Mouse (Mus musculus): ENCODE results near the gene Gin1.
"Not testable (repeated sequence)": the region's sequence is repeated elsewhere in the genome, so short reads cannot be mapped to it uniquely, and the experiment has no call there.

Gin1 gene

GRCm38 (mm10) chr1:97769904-97770753 is at the start of gene Gin1, which contains the start of gene Ppip5k2:
Gin1 (plus strand) TSS chr1:97770172.
Ppip5k2 (minus strand) TSS chr1:97770411.
- DNase-seq: peak; percentile 95 to 96

GRCm38 (mm10) chr1:97726730-97727129 is 43.2 kb upstream of the Gin1 start:
- no peak for DNase-seq

GRCm38 (mm10) chr1:97729339-97729738 is 40.6 kb upstream of the Gin1 start:
- no peak for DNase-seq

DNA sequence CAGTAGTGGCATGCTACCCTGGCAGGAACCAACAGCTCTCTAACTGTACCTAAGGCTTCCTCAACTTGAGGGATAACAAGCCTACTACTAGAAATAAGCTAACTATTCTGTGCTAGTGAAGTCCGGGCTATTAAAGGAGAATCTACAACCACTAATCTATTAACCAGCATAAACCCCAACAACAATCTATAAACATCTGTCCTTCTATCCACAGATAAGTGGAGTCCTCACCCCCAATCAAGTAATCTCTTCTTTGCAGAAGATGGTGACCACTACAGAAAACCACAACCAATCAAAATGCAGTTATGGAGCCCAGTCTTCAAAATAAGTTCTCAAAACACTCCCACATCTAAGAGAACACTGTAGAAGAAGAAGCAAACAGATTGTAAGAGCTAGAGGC is 26.9 kb upstream of the Gin1 start:
- DNase-seq: no peak

- no peak for DNase-seq
Measured at GRCm38 (mm10) chr1:97745712-97746111, 24.3 kb upstream of the Gin1 start.

DNA sequence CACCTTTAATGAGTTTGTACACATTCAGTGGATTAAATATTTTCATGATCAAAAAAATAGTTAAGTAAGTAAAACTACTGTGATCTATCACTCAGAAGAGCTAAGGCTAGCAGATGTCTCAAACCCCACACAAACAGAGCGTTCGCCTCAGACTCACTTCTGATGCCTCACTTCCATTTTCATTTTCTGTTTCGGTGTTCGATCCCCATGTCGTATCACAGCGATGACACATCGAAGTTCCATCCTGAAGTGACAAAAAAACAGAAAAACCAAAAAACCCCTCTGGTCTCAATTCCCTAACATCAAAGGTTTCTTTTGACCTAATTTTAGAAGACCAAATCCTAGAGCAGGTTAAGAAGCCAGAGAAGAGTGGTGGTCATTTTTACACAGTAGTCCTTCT is 23.7 kb upstream of the Gin1 start:
- DNase-seq: no peak

DNA sequence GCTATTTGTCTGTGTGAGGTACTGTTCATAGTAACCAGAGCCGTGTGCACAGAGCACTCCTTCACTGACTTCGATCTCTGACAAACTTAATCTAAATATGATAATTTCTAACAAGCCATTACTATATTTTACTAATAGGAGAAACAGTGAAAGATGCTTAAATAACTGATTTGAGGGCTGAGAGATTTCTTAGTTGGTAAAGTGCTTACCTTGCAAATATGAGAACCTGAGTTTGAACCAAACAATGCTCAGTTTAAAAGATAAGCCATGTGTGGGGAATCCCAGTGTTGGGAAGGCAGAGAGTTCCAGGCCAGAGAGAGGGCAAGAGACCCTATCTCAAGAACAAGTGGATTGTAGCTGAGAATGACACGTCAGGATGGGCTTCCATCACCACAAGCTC is 21.8 kb upstream of the Gin1 start:
- DNase-seq: no peak

DNA sequence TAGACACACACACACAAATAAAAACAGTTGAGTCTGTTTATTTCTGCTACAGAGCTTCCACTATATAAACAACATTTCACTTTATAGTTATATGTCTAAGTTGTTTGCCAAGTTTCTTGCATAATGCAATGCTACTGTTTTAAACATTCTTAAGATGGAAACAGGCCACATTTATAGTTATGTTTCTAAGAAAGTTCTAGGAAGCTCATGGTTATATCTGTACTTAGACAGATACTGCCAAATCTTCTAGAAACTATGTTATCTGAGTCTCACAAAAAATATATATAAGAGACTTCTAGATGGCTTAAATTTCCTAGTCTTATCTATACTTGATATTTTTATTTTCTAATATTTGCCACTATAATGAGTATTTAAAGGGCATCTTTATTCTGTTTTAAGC is 16.8 kb upstream of the Gin1 start:
- no peak for DNase-seq

- no peak for DNase-seq
Measured at GRCm38 (mm10) chr1:97754392-97754791, 15.6 kb upstream of the Gin1 start.

- no peak for DNase-seq
Measured at GRCm38 (mm10) chr1:97759841-97760240, 10.1 kb upstream of the Gin1 start.

DNA sequence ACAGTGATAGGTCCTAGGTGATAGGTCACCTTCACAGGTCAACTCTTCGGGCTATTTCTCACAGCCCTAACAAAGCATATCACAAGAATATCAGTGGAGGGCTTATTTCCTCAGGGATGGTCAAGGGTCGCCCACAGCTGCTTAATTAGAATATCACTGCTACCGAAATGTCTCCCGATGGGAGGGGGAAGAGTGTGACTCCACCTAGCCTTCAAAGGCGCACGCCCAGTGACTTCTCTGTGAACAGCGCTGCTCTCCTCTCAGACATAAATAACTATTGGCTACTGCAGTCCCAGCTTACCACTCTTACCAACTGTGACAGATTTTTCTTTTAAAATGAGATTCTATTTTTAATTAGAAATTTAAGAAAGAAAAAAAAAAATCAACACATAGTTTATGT is 9.4 kb upstream of the Gin1 start:
- DNase-seq: no peak

- DNase-seq: no peak
Measured at GRCm38 (mm10) chr1:97761477-97761876, 8.5 kb upstream of the Gin1 start.

GRCm38 (mm10) chr1:97765712-97766111 is 4.3 kb upstream of the Gin1 start:
- DNase-seq: not testable (repeated sequence)

DNA sequence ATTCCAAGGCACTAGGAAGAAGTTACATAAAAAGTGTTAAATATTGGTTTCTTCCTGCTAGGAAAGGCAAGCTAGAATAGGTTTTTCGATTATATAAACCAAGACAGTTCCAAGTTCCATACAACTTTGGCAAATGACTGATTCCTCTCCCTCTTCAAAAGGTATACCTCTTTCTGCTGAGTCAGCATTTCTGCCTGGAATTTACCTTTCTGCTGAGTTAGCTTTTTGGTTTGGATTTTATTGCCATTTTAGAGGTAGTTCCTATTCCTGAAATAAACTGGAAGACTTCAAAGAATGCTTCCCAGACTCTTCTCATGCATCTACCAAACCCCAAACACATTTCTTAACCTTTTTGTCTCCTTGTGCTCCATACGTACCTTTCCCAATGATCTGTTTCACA is 1.9 kb upstream of the Gin1 start:
- DNase-seq: no peak

DNA sequence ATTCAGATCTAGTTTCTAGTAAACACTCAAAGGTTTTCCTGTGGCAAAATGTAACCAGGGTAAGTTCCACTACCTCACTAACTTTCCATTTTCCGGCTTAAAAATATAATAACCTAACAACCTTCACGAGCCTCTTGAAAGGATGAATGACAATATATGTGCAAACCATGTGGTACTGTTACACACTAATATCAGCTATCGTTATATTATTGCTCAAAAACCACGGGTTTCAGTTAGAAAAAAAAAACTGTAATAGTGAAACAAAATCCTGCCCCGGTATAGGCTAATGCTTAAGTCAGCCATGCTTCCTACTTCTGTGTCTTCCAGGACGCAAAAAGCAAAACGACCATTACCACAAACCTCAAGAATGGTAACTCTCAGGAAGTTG is 1.1 kb upstream of the Gin1 start:
- no peak for DNase-seq

DNA sequence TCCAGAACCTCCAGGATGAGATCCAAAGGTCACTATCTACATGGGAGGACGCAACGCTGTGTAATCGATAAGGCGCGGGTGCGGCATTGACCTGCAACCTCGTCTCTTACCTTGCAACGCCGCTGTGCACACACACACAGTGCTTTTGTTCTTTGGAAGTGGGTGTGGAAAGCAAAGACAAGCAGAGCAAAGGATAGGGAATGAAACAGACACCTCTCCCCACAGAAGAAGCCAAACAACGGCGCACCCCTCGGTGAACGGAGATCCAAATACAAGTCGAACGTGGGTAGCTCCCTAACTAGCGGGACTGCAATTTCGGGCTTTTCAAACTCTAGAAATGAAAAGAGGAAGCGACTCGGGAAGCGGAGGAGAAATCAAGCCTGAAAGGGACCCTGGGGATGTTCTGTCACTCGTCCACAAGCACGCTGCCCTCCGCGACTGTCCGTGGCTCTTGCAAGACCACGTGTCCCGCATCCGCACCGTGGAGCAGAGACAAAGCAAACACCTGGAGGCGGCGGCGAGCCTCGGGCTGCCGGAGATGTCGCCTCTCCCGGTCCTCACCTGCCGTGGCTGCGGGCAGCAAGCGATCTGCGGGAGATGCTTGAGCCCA is 573 bp upstream of the Gin1 start:
- DNase-seq: peak; percentile 10 to 14

GRCm38 (mm10) chr1:97771118-97771517 is 1.1 kb downstream of the Gin1 start:
- peak; percentile 10 to 13 for DNase-seq

GRCm38 (mm10) chr1:97771727-97772126 is 1.8 kb downstream of the Gin1 start:
- DNase-seq: no peak

DNA sequence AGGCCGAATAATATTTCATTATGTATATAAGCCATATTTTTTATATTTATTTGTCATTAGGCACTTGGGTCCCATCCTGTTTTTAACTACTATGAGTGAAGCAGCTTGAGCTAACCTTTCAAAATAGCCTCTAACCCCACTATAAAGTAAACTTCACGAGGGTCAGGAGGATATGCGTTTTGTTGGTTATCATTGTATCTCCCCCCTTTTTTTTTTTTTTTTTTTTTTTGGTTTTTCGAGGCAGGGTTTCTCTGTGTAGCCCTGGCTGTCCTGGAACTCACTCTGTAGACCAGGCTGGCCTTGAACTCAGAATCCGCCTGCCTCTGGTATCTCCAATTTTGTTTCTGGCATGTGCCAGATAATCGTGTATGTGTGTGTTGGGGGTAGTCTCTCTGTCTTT is 3.4 kb downstream of the Gin1 start:
- no peak for DNase-seq

DNA sequence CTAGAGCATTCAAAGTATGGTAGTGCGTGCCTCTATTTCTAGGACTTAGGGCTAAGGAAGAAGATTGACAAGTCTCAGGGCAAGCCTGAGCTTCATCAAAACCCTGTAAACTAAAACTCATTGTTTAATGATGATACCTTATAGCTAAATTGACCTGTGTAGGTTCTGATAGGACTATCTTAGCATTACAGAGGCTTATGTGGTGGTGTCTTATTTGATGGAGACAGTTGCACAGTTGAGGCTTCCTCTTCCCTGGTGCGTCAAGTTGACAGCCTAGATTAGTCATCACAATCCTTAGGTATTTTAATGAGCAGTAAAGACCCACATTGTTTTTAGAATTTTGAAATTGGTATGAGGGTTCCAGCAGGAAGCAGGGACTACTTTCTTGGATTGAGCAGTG is 4.0 kb downstream of the Gin1 start:
- DNase-seq: no peak

- DNase-seq: no peak
Measured at GRCm38 (mm10) chr1:97781674-97782073, 11.7 kb downstream of the Gin1 start.

GRCm38 (mm10) chr1:97784928-97785327 is 15.0 kb downstream of the Gin1 start:
- DNase-seq: no peak

- no peak for DNase-seq
Measured at GRCm38 (mm10) chr1:97785685-97786393, 15.9 kb downstream of the Gin1 start.

DNA sequence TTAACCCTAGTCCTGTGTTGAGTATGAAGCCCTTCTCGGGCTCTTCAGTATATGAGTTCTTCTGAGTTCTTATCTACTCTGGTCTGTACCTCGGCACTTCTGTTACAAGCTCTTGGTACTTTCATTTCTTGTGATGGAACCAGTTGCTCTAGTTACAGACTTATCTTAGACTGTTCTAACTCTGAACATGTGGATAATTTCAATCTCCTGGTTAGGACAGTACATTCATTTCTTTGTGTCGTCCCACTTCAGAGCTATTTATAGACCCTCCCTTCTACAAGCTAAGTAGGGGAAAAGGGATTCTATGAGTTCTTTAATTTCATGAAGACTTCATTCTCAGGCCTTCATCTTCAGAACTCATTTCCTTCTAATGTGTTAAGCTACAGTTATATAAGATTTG is 17.7 kb downstream of the Gin1 start:
- DNase-seq: no peak

Data from lung, adult 18-20 months (tissue).